Mouse (Mus musculus) kidney, postnatal 0 days (tissue): ENCODE measurements at regions not wholly inside any gene's neighbourhood (a gene's known extent, or its start where the extent isn't known, plus 50 kb on each side); places are given as distances from the start of the nearest gene placed in this dataset.

ENCODE experiments used
- ATAC-seq: fragments of 200-750 bp; cut with Nextera tagmentation; replicated peaks from 2 replicates; pipeline ENCODE4 v1.8.0; 2017; ENCODE audit warnings: low read depth, moderate number of reproducible peaks, moderate TSS enrichment, moderate library complexity; ENCODE audit not compliant: low FRiP score
- DNase-seq: peaks from one replicate; pipeline ENCODE4 v3.0.0-alpha.2; 2016; ENCODE audit warnings: low spot score
- H3K27ac ChIP-seq: fragments of 300-500 bp; sonication (generic); 2 replicates; pipeline ENCODE4 v1.5.1; 2014; ENCODE audit warnings: mild to moderate bottlenecking
- H3K27me3 ChIP-seq: fragments of 300-500 bp; sonication (generic); 2 replicates; pipeline ENCODE4 v1.6.1; 2014; ENCODE audit warnings: low read length, mixed read lengths; ENCODE audit not compliant: insufficient read depth
- H3K36me3 ChIP-seq: fragments of 300-500 bp; sonication (generic); 2 replicates; pipeline ENCODE4 v1.6.1; 2014; ENCODE audit warnings: low read length, mixed read lengths; ENCODE audit not compliant: insufficient read depth
- H3K4me1 ChIP-seq: fragments of 300-500 bp; sonication (generic); replicated peaks from 2 replicates; pipeline ENCODE4 v1.6.1; 2014; ENCODE audit warnings: antibody characterized with exemption, low read length, mixed read lengths; ENCODE audit not compliant: insufficient read depth
- H3K4me2 ChIP-seq: fragments of 300-500 bp; sonication (generic); 2 replicates; pipeline ENCODE4 v1.6.1; 2014; ENCODE audit warnings: mild to moderate bottlenecking, low read length, moderate library complexity, mixed read lengths
- H3K4me3 ChIP-seq: fragments of 300-500 bp; sonication (generic); replicated peaks from 2 replicates; pipeline ENCODE4 v1.5.1; 2014; ENCODE audit warnings: low read depth, low read length
- H3K9ac ChIP-seq: fragments of 300-500 bp; sonication (generic); 2 replicates; pipeline ENCODE4 v1.6.1; 2014; ENCODE audit warnings: low read depth, low read length
- H3K9me3 ChIP-seq: fragments of 300-500 bp; sonication (generic); replicated peaks from 2 replicates; pipeline ENCODE4 v1.6.1; 2016; ENCODE audit warnings: low read length, inconsistent platforms, mixed read lengths
- CTCF ChIP-seq: IDR thresholded peaks from 2 replicates; pipeline ENCODE4 v1.5.1; 2016; ENCODE audit warnings: antibody characterized with exemption, low read depth, mild to moderate bottlenecking, moderate library complexity
- WGBS: fragments of 180-500 bp; shearing (Covaris S2); extraction: QIAGEN DNeasy Blood & Tissue Kit; methylation state at CpG from one replicate; pipeline ENCODE4 v1.1.7; 2014; 5-methylcytosine and 5-hydroxymethylcytosine counted together

DNA sequence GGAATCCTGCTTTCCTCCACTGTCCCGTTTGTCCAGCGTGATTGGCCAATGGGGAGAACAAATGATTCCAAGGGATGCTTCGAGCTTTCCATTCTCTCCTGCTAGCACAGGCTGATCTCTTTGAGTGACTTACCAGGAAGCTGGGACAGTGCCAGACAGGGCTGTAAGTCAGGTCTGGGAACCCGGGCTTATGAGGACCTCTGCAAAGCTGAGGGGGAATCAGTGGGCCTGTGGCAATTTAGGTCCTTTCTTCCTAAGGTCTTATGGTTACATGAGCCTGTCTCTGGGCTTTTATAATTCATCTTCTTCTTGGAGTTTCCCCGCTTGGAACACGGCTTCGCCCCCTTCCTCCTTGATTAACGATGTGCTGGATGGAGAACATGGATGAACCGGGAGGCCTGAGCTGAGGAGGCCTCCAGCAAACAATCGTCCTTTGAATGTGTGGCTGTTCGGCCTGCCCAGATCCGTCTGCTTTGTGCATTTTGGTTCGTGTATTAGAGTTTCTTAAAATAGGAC, 98.5 kb downstream of the Mis18a start:
- ATAC-seq, result no peak
- Histone ChIP-seq H3K4me1 (peaks cover 4% of the 10 kb centered on the region; the same call in 1 of the 2 replicates), H3K27me3 (no peaks in the 10 kb centered on the region), H3K36me3 (no peaks in the 10 kb centered on the region), H3K4me3 (no peak overlapping the region), H3K9me3 (no peaks in the 10 kb centered on the region), H3K27ac (peak overlapping the region; percentile 78), H3K9ac (no peak overlapping the region), H3K4me2 (0 out of 2 replicates have a peak overlapping the region, but pooled peaks have one; percentile 10)
- no peak for TF ChIP-seq CTCF
- WGBS, result 37% methylated on average over 13 of the region's 13 CpGs
- no peak for DNase-seq

DNA sequence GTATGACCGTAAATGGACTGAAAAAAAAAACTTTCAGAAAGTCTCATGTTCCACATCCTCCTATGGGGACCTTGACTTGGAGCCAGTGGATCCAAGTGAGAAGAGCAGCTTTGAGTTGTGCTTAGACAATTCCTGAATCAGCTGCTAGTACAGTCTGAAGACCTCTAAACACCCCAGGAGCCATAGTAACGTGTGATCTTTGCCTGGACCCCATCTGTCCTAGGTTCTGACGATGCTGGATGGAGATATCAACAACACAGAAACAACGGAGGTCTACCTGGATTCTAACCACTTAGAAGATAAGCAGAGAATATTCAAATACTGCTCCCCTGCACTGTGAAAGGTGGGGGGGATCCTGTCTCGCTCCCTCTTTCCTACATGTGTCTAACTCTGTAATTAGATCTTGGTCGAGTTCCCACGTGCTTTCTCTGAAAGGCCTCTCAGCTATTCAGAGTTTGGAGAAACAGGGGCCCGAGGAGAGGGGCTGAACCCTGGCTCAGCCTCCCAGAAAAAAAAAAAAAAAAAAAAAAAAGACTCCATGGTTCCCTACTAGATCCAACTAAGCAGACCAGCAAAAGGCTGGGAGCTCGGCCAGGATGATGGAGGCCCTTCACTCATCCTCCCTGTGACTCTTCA, 101.1 kb downstream of the Mis18a start:
- H3K4me2 ChIP-seq, result no peak overlapping the region
- no peak for TF ChIP-seq CTCF
- WGBS, result 39% methylated on average over 9 of the region's 9 CpGs
- DNase-seq (peak; percentile 41), ATAC-seq (no peak)
- no peaks in the 10 kb centered on the region for H3K9me3 ChIP-seq
- peaks cover 4% of the 10 kb centered on the region; the same call in 1 of the 2 replicates for H3K4me1 ChIP-seq
- H3K27ac ChIP-seq, result no peak overlapping the region
- no peaks in the 10 kb centered on the region for H3K36me3 ChIP-seq
- no peak overlapping the region for H3K9ac ChIP-seq
- no peak overlapping the region for H3K4me3 ChIP-seq
- H3K27me3 ChIP-seq, result no peaks in the 10 kb centered on the region

DNA sequence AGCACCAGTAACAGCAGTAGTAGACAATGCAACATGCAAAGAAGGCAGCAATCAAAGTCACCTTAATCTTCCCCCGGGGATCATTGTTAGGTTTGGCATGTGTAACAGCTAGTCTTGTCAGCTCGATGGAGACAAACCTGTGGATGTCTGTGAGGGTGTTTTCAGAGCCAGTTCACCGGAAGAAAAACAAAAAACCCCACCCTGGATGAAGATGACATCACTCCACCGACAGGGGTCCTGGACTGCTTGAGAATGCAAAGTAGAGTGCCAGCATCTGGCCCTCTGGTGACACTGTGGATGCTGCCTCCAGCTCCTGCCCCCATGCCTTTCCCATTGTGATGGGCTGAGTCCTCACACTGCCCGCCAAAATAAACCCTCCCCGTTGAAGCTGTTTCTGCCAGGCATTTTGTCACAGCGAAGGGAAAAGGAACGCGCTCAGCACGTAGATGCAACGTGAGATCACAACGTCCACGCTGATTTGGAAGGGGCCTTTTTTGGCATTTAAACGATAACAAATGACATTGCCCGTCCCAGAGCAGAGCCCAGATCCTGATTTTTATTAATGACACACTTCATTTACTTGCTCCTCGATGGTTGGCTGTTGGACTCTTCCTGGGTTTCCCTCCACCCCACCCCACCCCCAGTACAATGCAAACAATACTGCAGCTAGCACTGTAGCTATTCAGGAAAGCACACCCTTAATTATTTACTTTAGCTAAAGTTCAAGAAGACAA, 101.7 kb downstream of the Mis18a start:
- Histone ChIP-seq H3K4me3 (no peak overlapping the region), H3K9me3 (no peaks in the 10 kb centered on the region), H3K9ac (no peak overlapping the region), H3K27ac (no peak overlapping the region), H3K36me3 (no peaks in the 10 kb centered on the region), H3K4me1 (peaks cover 2% of the 10 kb centered on the region; the same call in 1 of the 2 replicates), H3K27me3 (no peaks in the 10 kb centered on the region), H3K4me2 (no peak overlapping the region)
- 57% methylated on average over 16 of the region's 16 CpGs for WGBS
- no peak for TF ChIP-seq CTCF
- no peak for DNase-seq
- ATAC-seq, result no peak

DNA sequence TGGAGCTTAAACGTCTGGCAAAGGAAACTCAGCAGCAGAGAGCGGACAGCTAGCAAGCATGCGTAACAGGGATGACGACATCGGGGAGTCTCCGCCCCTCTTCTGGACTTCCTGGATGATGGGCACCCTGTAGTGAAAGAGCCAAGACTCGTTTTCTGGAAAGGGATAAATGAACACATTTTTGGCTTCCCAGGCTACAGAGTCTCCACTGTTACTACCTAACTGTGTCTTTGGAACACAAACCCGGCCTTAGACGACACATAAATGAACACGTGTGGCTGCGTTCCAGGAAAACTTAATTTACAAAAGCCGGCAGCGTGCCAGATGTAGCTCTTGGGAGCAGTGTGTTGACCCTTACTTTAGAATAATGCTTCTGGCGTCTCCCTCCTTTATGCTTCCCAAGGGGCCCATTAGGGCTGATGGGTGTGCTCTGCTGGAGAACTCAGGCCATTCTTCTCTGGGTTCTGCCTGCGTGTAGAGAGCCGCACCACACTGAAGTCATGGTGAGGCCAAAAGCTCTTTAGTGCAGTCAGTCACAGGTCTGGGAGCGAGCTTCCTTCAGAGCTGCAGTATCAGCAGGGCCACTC, 103.1 kb downstream of the Mis18a start:
- Histone ChIP-seq H3K4me3 (no peak overlapping the region), H3K36me3 (no peaks in the 10 kb centered on the region), H3K9me3 (no peaks in the 10 kb centered on the region), H3K27me3 (no peaks in the 10 kb centered on the region), H3K4me2 (no peak overlapping the region), H3K4me1 (0 out of 2 replicates have a peak, but pooled peaks cover 4% of the 10 kb centered on the region), H3K9ac (no peak overlapping the region), H3K27ac (peak overlapping the region; percentile 63)
- no peak for TF ChIP-seq CTCF
- ATAC-seq (peak; percentile 73; the same call in 1 of the 2 replicates), DNase-seq (peak; percentile 93)
- 39% methylated on average over 17 of the region's 17 CpGs for WGBS

DNA sequence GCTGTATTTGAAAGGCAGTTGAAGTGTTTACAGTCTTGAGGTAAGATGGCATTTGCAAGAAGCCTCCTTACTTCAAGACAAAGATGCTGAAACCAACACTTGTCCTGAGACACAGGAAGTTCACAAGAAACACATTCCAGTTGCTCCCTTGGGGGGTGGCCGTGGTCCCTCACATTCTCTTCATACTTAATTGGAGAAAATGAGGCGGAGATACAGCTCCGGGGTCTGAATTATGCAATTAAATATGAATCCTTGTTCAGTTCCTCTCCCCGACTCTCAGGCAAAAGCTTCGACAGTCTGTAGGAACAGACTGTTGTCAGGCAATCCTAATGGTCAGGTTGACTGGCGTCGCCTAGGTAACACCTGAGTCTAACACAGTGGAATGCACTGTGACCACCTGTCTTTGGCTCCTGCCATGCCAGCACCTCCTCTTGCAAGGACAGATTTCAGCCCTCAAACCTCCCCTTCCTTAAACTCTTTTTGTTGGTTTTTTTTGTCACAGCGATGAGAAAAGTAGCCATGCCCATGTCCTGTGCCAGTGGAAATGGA, 104.5 kb downstream of the Mis18a start:
- Histone ChIP-seq H3K4me2 (no peak overlapping the region), H3K9me3 (no peaks in the 10 kb centered on the region), H3K27ac (no peak overlapping the region), H3K4me3 (no peak overlapping the region), H3K4me1 (0 out of 2 replicates have a peak, but pooled peaks cover 4% of the 10 kb centered on the region), H3K9ac (no peak overlapping the region), H3K27me3 (no peaks in the 10 kb centered on the region), H3K36me3 (no peaks in the 10 kb centered on the region)
- ATAC-seq (no peak), DNase-seq (no peak)
- 76% methylated on average over 8 of the region's 8 CpGs for WGBS
- TF ChIP-seq CTCF, result no peak

DNA sequence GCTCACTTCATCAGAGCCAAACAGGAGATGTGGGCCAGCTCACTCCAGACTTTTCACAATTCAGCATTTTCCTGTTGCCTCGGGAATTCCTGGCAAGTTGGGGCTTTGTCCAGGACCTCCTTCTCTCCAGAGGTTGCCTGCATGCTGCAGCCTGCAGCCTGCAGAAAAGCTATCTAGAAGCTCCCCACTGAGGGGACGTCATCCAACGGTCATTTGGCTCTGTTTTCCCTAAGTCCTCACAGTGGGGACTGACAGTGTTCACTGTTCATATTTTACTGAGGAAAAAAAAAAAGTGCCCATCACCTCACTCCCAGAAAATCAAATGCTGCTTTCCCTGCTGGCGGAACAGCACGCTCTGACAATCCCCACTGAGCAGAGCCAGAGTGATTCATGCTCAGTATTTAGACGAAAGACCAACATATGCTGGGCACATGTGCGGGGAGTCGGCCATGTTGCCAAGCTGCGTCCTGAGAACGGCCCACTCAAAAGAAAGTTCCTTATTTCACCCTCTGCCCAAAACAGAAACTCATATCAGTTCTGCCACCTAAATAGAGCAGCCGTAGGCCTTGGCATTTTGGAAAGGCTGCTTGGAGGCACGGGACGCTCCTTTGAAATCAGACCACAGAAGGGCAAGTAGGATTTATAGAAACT, 105.3 kb downstream of the Mis18a start:
- Histone ChIP-seq H3K9ac (no peak overlapping the region), H3K27ac (no peak overlapping the region), H3K4me3 (no peak overlapping the region), H3K36me3 (no peaks in the 10 kb centered on the region), H3K4me1 (0 out of 2 replicates have a peak, but pooled peaks cover 4% of the 10 kb centered on the region), H3K27me3 (no peaks in the 10 kb centered on the region), H3K9me3 (no peaks in the 10 kb centered on the region), H3K4me2 (no peak overlapping the region)
- no peak for DNase-seq
- 75% methylated on average over 13 of the region's 13 CpGs for WGBS
- no peak for ATAC-seq
- no peak for TF ChIP-seq CTCF
